Mouse (Mus musculus) telencephalon, adult 2 months (tissue): ENCODE results near the gene Irf1.
A peak's percentile ranks its signal among the peaks of the same experiment; 100 is the strongest.
"Not testable (repeated sequence)": the region's sequence is repeated elsewhere in the genome, so short reads cannot be mapped to it uniquely, and the experiment has no call there.

Source experiments
- DNase-seq: peaks from one replicate; pipeline ENCODE4 v3.0.0-alpha.2; 2011; ENCODE audit warnings: low read depth, low spot score

Gene Irf1

GRCm38 (mm10) chr11:53769760-53770124 is at the start of gene Irf1:
TSS of gene Irf1 (plus strand) at chr11:53770014.
- DNase-seq, result peak; percentile 54

DNA sequence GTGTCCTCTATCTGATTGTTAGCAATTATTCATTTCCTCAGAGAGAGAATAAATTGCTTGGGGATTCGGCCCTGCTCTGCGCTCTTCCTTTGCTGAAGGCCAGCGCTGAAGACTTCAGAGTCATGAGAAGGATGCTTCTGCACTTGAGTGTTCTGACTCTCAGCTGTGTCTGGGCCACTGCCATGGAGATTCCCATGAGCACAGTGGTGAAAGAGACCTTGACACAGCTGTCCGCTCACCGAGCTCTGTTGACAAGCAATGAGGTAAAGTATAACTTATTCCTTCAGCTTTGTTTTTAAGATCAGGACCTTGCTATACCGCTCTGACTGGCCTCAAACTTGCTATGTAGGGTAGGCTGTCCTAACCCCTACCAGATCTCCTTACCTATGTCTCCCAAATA is 49.1 kb upstream of the Irf1 start, which contains the start of gene Il5:
TSS of gene Il5 (plus strand) at position 80 of the 400 bp plus-strand sequence.
- no peak for DNase-seq

DNA sequence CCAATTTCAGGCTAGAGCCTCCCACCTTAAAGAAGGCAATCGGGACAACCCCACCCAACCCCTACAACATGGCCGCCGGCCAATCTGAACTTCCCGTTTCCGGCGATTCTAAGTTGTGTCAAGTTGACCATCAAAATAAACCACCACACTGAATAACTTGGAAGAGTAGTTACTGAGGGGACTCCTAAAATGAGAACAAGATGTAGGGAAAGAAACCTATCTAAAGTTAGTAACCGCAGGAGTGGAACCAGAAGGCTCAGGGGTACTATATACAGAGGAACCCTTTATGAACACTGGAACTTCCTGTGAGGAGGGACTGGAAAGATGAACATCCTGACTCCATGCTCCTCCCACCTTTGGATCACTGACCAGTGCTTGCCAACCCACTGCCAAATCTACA is 38.4 kb upstream of the Irf1 start:
- DNase-seq, result no peak

- DNase-seq, result no peak
Measured at GRCm38 (mm10) chr11:53732244-53732643, 37.6 kb upstream of the Irf1 start.

DNA sequence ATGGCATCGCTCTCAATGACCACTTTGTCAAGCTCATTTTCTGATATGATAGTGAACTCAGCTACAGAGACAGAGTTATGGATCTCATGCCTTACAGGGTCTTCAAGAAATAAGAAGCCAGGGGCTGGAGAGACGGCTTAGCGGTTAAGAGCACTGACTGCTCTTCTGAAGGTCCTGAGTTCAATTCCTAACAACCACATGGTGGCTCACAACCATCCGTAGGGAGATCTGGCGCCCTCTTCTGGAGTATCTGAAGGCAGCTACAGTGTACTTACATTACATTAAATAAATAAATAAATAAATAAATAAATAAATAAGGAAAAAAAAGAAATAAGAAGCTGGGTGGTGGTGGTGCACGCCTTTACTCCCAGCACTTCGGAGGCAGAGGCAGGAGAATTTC is 36.0 kb upstream of the Irf1 start:
- DNase-seq, result no peak

DNA sequence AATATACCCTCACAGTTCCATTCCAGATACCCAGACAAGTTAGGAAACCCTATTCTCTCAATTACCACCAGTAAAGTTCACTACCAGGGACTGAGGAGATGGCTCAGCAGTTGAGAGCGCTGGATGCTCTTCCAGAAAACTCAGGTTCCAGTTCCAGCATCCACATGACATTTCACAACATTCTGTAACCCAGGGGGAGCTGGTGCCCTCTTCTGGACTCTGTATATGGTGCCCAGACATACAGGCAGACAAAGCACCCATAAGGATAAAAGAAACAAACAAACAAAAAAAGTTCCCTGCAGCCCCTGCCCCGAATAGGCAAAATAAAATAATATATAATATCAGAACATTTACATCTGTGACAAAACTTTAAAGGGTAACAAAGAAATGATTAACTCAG is 35.4 kb upstream of the Irf1 start:
- no peak for DNase-seq

GRCm38 (mm10) chr11:53734970-53735681 is 34.7 kb upstream of the Irf1 start:
- DNase-seq, result no peak

- DNase-seq, result peak; percentile 46
Measured at GRCm38 (mm10) chr11:53735682-53736245, 34.0 kb upstream of the Irf1 start.

DNA sequence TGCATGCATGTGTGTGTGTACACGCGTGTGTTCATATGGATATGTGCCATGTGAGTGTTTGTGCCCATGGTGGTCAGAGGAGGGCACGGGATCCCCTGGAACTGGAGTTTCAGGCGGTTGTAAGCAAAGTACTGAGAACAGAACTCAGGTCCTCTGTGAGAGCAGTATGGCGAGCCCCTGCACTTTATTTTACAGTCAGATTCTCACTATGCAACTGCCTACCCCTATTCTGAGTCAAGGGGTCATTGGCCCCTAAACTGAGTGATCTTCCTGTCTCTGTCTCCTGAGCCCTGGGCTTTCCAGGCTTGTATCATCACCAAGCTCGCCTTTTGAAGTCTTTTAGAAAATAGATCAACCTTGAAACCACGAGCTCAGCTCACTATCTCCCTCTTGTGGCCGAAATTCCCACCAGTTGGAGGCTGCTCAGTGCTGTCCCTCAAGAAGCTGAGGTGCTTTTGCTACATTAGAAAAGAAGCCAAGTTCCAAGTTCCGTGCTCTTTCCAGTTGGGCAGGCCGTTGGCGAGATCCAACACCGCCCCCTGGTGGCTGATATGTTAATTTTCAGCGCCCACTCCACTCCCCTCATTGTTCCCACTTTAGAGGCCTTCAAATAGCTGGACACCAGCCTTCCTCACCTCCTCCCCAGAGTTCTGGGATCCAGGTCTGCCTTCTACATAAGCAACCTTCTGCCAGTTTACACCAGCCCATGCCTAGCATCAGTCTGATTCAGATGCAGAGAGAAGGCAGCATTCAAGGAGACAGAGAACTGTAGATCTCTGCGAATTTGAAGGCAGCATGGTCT is 32.8 kb upstream of the Irf1 start:
- peak; percentile 40 for DNase-seq

DNA sequence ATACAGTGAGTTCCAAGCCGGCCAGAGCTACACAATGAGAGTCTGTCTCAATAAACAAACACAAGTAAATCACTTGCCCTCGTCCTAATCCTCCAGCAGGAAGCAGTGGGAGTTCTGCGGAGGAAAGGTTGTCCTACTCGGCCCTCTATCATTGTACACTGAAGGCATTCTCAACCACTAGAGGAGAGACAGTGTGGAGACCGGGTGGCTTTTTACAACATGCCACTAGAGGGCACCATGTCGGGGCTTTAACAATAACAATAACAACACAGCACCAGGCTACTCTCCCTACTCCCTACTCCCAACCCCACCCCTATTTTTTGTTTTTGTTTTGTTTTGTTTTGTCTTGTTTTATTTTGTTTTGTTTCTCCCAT is 32.3 kb upstream of the Irf1 start:
- no peak for DNase-seq

- DNase-seq, result no peak
Measured at GRCm38 (mm10) chr11:53742353-53742752, 27.5 kb upstream of the Irf1 start.

GRCm38 (mm10) chr11:53745260-53745659 is 24.6 kb upstream of the Irf1 start:
- no peak for DNase-seq

DNA sequence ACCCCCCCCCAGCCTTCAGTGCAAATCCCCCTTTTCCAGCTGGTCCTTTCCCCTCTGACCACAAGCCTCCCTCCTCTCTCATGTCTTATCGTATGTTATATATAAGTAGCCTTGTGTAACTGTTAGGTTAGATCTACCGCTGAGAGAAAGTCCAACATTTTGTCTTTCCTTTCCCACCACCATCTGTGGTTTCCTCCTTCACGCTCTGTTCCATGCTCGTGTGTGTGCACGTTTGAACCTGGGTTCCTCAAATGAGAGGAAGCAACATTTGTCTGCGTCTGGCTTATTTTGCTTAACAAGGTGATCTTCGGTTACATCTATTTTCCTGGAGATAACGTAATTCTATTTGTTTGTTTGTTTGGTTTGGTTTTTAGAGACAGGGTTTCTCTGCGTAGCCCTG is 21.8 kb upstream of the Irf1 start:
- no peak for DNase-seq

DNA sequence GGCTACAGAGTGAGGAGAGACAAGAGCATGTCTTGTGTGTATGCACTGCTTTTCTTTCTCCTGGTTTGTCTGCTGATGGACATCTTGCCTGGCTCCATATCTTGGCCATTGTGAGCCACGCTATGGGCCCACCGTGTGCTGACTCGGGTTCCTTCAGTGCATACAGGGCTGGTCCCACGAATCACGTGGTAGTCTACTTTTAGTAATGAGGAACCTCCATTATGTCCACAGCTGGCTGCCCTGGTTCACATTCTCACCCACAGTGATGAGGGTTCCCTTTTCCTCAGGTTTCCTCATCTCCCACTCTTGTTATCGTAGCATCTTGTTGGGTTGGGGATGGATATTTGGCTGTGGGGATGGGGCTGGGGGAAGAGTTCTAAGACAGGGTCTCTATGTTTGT is 21.2 kb upstream of the Irf1 start:
- DNase-seq, result no peak

DNA sequence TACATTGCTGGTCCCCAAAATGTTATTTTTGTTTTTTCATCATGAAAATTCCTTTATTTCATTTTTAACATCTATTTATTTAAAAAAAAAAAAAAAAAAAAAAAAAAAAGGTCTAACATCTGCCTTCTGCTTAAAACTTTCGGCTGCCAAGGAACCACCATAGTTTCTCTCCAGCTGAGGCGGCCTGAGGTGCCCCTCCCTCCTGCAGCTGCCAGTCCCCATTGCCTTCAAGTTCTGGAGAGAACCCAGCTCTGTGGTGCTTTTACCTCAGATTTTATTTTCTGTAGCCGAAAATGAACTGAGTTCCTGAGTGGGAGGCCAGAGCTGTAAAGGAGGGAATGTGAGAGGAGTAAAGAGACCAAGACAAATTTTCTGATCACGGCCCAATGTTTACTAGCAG is 20.5 kb upstream of the Irf1 start:
- DNase-seq, result no peak

DNA sequence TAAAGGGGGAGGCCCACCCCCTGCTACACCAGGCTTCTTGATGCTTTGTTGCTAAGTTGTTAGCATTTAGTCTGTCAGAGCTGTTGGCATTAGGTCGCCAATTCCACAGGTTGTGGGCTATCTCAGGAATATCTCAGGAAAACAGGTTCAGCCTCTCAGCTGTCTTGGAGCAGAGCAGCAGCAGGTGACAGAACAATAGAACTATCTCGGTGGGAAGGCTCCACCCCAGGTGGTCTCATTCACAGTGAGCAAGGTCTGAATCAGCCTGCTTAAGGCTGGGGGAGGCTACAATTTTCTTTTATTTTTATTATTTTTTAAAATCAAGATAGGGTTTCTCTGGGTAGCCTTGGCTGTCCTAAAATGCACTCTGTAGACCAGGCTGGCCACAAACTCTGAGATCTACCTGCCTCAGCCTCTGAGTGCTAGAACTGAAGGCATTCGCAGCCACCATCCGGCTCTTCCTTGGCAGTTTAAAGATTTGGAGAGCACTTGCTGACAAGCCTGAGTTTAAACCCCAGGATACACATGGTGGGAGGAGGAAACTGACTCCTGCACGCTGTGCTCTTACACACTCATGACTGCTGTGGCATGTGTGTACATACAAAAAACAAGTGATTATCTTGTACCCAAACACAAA is 20.0 kb upstream of the Irf1 start:
- DNase-seq, result no peak

- no peak for DNase-seq
Measured at GRCm38 (mm10) chr11:53755011-53755595, 14.7 kb upstream of the Irf1 start.

DNA sequence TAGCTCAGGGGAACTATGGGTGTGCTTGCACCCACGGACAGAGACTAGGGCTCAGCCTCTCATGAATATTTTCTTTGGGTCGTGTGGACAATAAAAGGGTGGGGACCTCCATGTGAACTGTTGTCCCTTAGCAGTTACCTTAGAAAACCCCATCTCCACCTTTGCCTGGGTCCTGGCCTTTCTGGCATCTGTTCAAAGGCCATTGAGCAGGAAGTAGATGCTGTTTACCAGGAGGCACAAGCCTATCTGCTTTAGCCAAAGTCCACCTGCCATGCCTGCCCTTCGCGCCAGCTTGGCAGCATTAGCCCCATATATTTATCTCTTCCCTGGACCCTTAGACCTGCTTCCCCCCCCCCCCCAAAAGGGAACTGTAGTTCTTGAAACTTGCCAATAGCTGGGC is 12.2 kb upstream of the Irf1 start:
- DNase-seq, result no peak

DNA sequence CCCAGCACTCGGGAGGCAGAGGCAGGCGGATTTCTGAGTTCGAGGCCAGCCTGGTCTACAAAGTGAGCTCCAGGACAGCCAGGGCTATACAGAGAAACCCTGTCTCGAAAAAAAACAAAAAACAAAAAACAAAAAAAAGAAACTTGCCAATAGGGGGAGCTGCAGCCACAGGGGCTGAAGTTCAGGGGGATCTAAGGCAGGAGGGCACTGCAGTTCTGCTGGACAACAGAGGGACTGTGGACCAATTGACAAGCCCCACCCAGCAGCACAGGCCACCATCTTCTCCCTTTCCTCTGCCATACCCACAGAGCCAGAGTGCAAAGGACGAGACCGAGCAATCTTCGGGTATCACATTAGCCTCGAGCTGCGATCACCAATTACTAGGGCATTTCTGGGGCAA is 11.8 kb upstream of the Irf1 start:
- DNase-seq, result not testable (repeated sequence)

DNA sequence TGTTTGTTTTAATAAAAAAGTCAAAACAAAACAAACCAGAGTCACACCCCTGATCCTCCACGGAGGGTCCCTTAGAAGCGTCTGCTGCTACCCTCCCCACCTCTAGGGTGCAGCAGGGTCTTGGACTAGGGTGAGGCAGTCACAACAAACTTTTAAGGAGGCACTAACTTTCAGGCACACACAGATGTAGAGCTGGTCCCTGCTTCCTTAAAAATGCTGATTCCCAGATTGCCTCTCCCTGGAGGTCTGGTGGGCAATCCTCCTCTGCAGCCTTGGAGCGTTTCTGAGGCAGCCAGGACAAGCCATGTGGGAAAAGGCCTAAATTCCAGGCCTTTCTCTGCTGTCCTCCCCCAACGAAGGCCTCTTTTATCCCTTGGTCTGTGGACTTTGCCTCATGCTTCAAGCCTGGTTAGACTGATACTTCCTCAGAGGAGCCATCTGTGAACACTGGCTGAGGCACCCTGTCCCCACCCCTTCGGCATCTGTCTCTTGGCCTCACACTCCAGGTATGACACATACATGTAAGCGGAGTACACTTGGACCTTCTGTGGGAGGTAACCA is 10.9 kb upstream of the Irf1 start:
- DNase-seq, result no peak

GRCm38 (mm10) chr11:53759545-53760406 is 10.0 kb upstream of the Irf1 start:
- no peak for DNase-seq
